Mouse (Mus musculus) heart, embryonic 15.5 days (tissue): Measurements from ENCODE around the gene Zfp64. TPM values are rescaled to one million over a fixed set of nuclear protein-coding genes. Genes with fewer than 3 reads are reported as not detected.

ENCODE experiments used
- polyA plus RNA-seq: library from polyadenylated mRNA; unstranded; fragments of >200 nt; fragmentation: Nextera tagmentation; extraction: Ambion mirVana; gene quantifications from 2 replicates; pipeline ENCODE4 v1.2.1, GENCODE M21; 2015

The Zfp64 gene
- polyA plus RNA-seq, 1 experiment from 2014 or later = 13.2 TPM

Other genes starting within 250 kb of the Zfp64 start
- gene Atp9a, start 213.2 kb downstream of the Zfp64 start, polyA plus RNA-seq = 13.8 and 20.1 TPM in 2 replicates
- 0.87 and 1.0 TPM in 2 replicates for gene Sall4, start 187.6 kb downstream of the Zfp64 start, polyA plus RNA-seq